Mouse (Mus musculus): Measurements from ENCODE around the gene Ttn.

DNA sequence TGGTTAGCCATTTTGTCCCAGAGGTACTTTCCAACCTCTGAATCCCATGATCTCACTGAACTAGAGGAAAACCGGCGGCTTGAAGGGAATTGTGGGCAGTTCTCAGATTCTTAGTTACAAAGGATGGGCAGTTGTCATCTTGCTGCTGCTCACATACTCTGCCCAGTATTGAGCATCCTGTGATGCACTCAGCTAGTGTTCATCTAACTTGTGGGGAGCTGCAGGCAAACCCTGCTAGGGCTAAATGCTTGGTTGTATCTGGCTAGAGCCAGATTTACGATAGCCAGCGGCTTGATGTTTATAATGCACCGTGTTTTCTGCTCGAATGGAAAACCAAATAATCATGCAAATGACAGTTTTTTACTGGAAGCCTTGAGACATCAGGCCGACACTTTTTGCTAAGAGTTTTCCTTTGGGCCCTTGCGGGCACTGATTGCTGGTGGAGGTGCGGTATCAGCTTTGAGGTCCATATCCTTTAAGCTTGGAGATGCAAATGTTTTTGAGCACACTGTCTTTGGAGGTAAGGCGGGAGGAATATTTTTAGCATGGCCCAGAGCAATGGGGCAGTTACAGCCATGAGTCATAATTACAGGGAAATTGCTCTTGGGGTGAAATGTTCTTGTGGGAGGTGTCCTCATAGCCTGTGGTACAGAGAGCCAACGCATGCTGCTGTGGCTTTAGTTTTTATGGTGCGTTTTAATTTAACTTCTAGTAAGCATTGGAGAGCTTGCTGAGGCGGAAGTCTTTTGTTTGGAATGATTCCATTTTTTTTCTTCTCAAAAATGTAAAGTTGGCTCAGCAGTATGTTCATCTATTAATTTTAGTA lies 305.7 kb downstream of the Ttn start:
- TF ChIP-seq CTCF (IDR thresholded peaks at IDR 0.05; ENCODE audit: insufficient read depth, low read depth, low read length) (no peak), POLR2A (IDR thresholded peaks at IDR 0.05; ENCODE audit: insufficient read depth, low read depth, low read length) (no peak)
